Mouse (Mus musculus): ENCODE measurements at regions not wholly inside any gene's neighbourhood (a gene's known extent, or its start where the extent isn't known, plus 50 kb on each side); places are given as distances from the start of the nearest gene placed in this dataset.

DNA sequence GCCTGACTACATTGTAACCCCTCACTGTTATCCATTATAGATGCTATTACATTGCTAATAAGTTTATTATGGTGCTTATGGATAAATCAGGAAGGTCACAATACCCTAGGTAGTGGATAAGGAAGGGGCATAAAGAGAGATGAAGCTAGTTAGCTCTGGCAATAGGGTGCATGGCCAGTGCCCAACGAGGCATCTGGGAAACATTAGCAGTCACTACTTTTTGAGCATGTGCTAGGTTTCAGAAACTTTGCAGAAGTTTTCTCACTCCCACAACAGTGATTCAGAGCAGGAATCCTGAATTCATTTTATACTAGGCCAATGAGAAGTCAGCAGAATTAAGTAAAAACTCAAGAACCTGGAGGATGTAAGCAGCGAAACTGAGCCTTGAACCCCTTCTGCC, 294.7 kb downstream of the Plpp3 start:
- Histone ChIP-seq H3K27ac (ENCODE audit: low read length) (no peak overlapping the region), H3K9me3 (ENCODE audit: control insufficient read depth, low read length) (no peaks in the 10 kb centered on the region), H3K27me3 (ENCODE audit: control insufficient read depth, insufficient read depth, low read depth, low read length) (no peaks in the 10 kb centered on the region), H3K4me3 (ENCODE audit: low read length) (no peak overlapping the region), H3K4me1 (replicated peaks; ENCODE audit: control insufficient read depth, insufficient read depth, low read length) (no peaks in the 10 kb centered on the region), H3K4me2 (ENCODE audit: low read depth, low read length) (no peak overlapping the region), H3K36me3 (ENCODE audit: control insufficient read depth, insufficient read depth, low read length) (no peaks in the 10 kb centered on the region), H3K9ac (ENCODE audit: low read length) (no peak overlapping the region)
- ATAC-seq (ENCODE audit: low read depth): no peak
- 96% methylated on average over 2 of the region's 2 CpGs for WGBS

DNA sequence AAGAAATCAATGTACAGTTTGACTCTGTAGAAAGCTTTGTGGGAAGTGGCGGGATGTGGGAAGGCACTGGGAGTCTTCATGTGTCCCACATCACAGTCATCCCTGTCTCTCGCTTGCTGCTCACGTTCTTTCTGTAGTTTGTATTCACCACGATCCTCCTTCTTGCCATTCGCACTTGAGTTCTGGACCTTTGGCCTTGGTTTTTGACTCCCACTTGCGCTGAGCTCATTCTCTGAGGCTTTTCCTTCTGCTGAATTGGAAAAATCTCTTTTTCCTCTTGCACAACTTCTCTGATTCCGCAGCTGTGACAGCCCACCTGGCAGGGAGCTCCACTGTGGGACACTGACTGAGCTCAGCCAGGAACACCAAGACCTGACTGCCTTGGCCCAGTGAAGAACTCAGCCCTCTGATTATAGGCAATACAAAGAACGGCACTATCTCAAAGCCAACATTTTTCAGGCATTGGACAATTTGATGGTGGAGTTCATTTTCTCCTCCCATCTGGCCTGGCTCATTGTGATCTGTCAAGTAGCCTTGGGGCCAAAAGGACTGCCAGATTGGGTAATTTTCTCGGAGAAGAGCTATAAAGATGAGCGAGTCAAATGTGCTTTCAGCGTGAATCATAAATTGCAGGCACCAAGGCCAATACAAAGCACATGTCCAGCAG, 299.9 kb downstream of the Plpp3 start:
- Histone ChIP-seq H3K9ac (ENCODE audit: low read length) (no peak overlapping the region), H3K27ac (ENCODE audit: low read length) (no peak overlapping the region), H3K4me3 (ENCODE audit: low read length) (no peak overlapping the region), H3K4me1 (replicated peaks; ENCODE audit: control insufficient read depth, insufficient read depth, low read length) (no peaks in the 10 kb centered on the region), H3K27me3 (ENCODE audit: control insufficient read depth, insufficient read depth, low read depth, low read length) (no peaks in the 10 kb centered on the region), H3K9me3 (ENCODE audit: control insufficient read depth, low read length) (no peaks in the 10 kb centered on the region), H3K4me2 (ENCODE audit: low read depth, low read length) (no peak overlapping the region), H3K36me3 (ENCODE audit: control insufficient read depth, insufficient read depth, low read length) (no peaks in the 10 kb centered on the region)
- 60% methylated on average over 11 of the region's 11 CpGs for WGBS
- peak; percentile 34; the same call in 1 of the 2 replicates for ATAC-seq (ENCODE audit: low read depth)

DNA sequence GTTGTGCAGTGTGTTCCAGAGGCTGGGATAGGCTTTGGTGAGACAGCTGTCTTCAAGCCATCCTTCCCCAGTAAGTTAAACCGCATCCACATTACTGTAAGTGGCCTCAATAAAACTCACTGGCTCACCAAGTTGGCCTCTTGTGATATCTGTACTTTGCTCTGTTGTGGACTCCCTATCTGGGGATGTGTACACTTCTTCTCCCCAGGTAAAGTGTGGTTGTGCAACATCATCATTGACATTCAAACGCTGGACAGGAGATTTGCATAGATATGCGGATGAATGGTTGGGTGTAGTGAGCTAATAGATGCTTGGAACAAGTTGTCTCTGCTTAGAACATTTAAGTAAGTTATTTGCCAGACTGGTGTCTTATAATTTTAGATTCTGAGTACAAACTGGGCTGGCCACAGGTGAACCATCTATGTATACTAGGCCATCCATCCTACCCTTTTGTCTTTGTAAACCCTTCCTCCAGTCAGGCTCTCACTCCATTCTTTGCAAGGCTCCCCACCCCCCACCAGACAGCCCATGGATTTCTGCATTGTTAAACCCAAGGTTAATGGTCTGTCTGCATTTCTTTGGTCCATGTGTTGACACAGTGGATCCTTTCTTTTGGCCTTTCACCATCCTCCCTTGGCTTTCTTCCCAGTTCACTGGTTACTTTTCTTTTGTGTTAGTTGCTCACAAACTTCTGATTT, 303.0 kb downstream of the Plpp3 start:
- Histone ChIP-seq H3K4me1 (replicated peaks; ENCODE audit: control insufficient read depth, insufficient read depth, low read length) (no peaks in the 10 kb centered on the region), H3K9ac (ENCODE audit: low read length) (no peak overlapping the region), H3K36me3 (ENCODE audit: control insufficient read depth, insufficient read depth, low read length) (no peaks in the 10 kb centered on the region), H3K9me3 (ENCODE audit: control insufficient read depth, low read length) (no peaks in the 10 kb centered on the region), H3K27ac (ENCODE audit: low read length) (no peak overlapping the region), H3K4me3 (ENCODE audit: low read length) (no peak overlapping the region), H3K4me2 (ENCODE audit: low read depth, low read length) (no peak overlapping the region), H3K27me3 (ENCODE audit: control insufficient read depth, insufficient read depth, low read depth, low read length) (no peaks in the 10 kb centered on the region)
- no peak for ATAC-seq (ENCODE audit: low read depth)
- 81% methylated on average over 3 of the region's 3 CpGs for WGBS

DNA sequence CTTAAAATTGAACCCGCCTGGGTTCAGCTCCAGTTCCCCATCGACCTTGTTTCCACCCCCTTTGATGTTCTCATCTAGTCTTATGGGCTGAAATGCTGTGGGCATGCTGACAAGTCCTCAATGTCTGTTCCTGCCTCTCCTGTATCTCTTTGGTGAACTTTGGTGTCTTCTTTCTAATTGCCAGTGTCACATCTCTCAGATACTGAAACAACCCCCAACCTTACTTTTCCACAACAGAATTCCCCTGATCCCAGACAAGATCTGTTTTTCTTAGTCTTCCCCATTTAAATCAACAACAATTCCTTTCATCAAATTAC, 303.5 kb downstream of the Plpp3 start:
- no peak for ATAC-seq (ENCODE audit: low read depth)
- Histone ChIP-seq H3K27me3 (ENCODE audit: control insufficient read depth, insufficient read depth, low read depth, low read length) (no peaks in the 10 kb centered on the region), H3K36me3 (ENCODE audit: control insufficient read depth, insufficient read depth, low read length) (no peaks in the 10 kb centered on the region), H3K9ac (ENCODE audit: low read length) (no peak overlapping the region), H3K4me3 (ENCODE audit: low read length) (no peak overlapping the region), H3K27ac (ENCODE audit: low read length) (no peak overlapping the region), H3K4me1 (replicated peaks; ENCODE audit: control insufficient read depth, insufficient read depth, low read length) (no peaks in the 10 kb centered on the region), H3K4me2 (ENCODE audit: low read depth, low read length) (no peak overlapping the region), H3K9me3 (ENCODE audit: control insufficient read depth, low read length) (no peaks in the 10 kb centered on the region)
- 46% methylated on average over 2 of the region's 2 CpGs for WGBS

DNA sequence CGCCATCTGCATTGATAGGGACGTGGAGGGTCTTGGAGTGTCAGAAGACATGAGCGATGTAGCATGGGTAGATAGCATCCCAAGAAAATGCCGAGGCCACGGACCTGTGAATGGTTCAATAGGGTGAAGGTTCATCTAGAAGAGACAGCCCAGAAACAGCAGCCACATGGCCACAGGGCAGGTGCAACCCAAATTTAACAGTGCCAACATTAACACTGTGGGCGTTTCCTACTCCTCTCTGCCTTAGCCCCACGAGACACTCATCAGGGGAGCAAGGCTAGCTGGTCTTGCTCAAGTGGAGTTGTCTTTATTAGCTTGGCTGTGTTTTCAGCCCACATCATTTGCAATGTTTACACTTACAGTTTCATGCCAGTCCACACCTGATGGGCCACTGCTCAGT, 310.7 kb downstream of the Plpp3 start:
- Histone ChIP-seq H3K9ac (ENCODE audit: low read length) (no peak overlapping the region), H3K36me3 (ENCODE audit: control insufficient read depth, insufficient read depth, low read length) (no peaks in the 10 kb centered on the region), H3K4me2 (ENCODE audit: low read depth, low read length) (no peak overlapping the region), H3K9me3 (ENCODE audit: control insufficient read depth, low read length) (no peaks in the 10 kb centered on the region), H3K4me1 (replicated peaks; ENCODE audit: control insufficient read depth, insufficient read depth, low read length) (no peaks in the 10 kb centered on the region), H3K27me3 (ENCODE audit: control insufficient read depth, insufficient read depth, low read depth, low read length) (no peaks in the 10 kb centered on the region), H3K27ac (ENCODE audit: low read length) (no peak overlapping the region), H3K4me3 (ENCODE audit: low read length) (no peak overlapping the region)
- no peak for ATAC-seq (ENCODE audit: low read depth)
- WGBS: 87% methylated on average over 7 of the region's 7 CpGs

DNA sequence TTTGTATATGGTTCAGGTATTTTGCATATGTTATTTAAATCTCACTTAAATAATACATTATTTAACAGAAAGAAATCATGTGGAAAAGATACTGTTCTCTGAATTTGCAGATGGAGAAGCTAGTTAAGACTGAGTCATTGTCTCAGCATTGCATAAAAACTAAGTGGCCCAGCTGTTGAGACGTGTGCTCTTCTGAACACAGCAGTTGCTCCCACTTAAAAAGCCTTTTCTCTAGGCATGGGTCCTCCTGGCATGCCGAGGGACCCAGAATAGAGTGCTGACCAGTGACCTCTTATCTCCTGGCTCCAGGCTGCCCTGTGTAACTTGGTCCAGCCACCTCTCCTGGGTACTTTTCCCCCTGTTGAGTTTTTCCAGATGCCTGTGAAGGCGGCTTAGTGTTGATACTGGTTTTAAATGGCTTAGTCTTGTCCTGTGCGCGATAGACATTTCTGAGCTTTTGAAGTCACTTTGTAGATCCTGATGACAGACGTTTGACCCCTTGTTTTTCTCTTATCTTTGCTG, 312.2 kb downstream of the Plpp3 start:
- Histone ChIP-seq H3K27me3 (ENCODE audit: control insufficient read depth, insufficient read depth, low read depth, low read length) (no peaks in the 10 kb centered on the region), H3K4me2 (ENCODE audit: low read depth, low read length) (no peak overlapping the region), H3K9me3 (ENCODE audit: control insufficient read depth, low read length) (no peaks in the 10 kb centered on the region), H3K4me3 (ENCODE audit: low read length) (no peak overlapping the region), H3K27ac (ENCODE audit: low read length) (no peak overlapping the region), H3K9ac (ENCODE audit: low read length) (no peak overlapping the region), H3K36me3 (ENCODE audit: control insufficient read depth, insufficient read depth, low read length) (no peaks in the 10 kb centered on the region), H3K4me1 (replicated peaks; ENCODE audit: control insufficient read depth, insufficient read depth, low read length) (no peaks in the 10 kb centered on the region)
- ATAC-seq (ENCODE audit: low read depth): no peak
- WGBS: 57% methylated on average over 6 of the region's 6 CpGs

DNA sequence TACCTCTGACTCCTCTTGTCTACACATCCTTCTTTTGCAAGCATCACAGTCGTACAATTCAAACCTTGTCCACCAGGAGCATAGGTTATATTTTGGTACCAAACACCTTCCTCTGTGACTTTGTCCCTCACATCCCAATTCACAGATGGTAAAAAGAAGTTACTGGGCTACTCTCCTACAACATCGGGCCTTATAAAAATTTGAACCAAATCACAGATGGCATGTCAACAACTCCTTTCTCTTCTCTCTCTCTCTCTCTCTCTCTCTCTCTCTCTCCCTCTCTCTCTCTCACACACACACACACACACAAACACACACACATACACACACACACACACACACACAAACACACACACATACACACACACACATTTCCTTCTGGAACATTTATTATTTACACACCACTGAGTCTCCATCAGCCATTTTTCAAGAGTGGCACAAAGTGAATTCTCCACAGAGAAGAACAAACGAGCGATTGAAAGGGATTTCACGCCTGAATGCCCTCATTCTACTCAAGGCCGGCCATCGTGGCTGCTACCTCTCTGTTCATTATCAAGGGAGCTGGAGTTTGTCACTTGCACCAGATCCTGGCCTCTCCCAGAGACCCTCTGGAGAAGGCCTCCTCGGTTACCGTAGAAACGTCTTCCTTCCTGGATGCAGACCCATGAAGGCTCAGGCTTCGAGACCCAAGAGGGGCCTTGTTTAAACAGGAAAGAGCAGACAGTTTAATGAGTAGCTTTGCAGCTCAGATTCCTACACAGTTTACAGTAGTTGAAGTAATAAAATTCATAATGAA, 314.7 kb upstream of the Gm12728 start:
- Histone ChIP-seq H3K9ac (ENCODE audit: low read length) (no peak overlapping the region), H3K27ac (ENCODE audit: low read length) (no peak overlapping the region), H3K4me1 (replicated peaks; ENCODE audit: control insufficient read depth, insufficient read depth, low read length) (no peaks in the 10 kb centered on the region; the same call in 1 of the 2 replicates), H3K4me3 (ENCODE audit: low read length) (no peak overlapping the region), H3K9me3 (ENCODE audit: control insufficient read depth, low read length) (no peaks in the 10 kb centered on the region), H3K36me3 (ENCODE audit: control insufficient read depth, insufficient read depth, low read length) (no peaks in the 10 kb centered on the region), H3K4me2 (ENCODE audit: low read depth, low read length) (no peak overlapping the region), H3K27me3 (ENCODE audit: control insufficient read depth, insufficient read depth, low read depth, low read length) (no peaks in the 10 kb centered on the region)
- 43% methylated on average over 11 of the region's 11 CpGs for WGBS
- peak; percentile 20; the same call in 1 of the 2 replicates for ATAC-seq (ENCODE audit: low read depth)

DNA sequence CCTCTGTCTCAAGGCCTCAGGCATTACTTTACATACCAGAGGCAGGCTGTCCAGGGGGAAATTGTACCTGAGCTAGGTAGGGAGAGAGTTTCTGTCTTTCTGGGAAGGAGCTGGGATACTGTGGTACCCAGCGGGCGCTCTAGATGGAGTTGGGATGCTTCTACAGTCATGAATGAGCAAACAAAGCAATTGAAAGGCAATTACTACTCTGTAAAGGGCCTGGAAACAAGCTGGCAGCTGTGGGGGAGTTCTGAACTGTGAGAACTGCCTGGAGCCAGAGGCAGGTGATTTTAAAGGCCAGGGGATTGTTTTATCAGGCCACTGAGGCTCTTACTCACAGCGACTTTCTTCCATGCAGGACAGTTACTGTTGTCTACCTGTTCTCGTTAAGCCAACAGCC, 313.3 kb upstream of the Gm12728 start:
- Histone ChIP-seq H3K4me1 (replicated peaks; ENCODE audit: control insufficient read depth, insufficient read depth, low read length) (no peaks in the 10 kb centered on the region; the same call in 1 of the 2 replicates), H3K4me2 (ENCODE audit: low read depth, low read length) (no peak overlapping the region), H3K9ac (ENCODE audit: low read length) (no peak overlapping the region), H3K4me3 (ENCODE audit: low read length) (no peak overlapping the region), H3K27ac (ENCODE audit: low read length) (no peak overlapping the region), H3K9me3 (ENCODE audit: control insufficient read depth, low read length) (no peaks in the 10 kb centered on the region), H3K36me3 (ENCODE audit: control insufficient read depth, insufficient read depth, low read length) (no peaks in the 10 kb centered on the region), H3K27me3 (ENCODE audit: control insufficient read depth, insufficient read depth, low read depth, low read length) (no peaks in the 10 kb centered on the region)
- ATAC-seq (ENCODE audit: low read depth): no peak
- WGBS: 82% methylated on average over 4 of the region's 4 CpGs

DNA sequence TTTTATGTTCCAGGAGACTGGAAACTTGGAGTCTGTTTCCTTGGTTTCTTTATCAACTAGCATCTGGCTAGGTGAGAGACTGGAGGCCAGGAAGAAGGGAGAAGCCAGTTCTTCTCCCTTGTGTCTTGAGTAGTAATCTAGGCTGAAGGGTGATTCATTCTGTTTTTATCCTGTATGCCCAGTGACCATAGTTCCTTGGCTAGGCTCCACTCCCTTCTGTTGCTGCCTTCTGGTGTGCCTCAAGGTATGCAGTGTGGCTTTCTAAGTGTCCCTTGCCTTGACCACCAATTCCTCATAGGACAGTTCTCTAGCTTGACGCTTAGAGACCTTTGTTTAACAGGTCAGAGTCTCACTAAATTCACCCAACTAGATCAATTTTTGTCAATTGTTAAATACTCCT, 303.3 kb upstream of the Gm12728 start:
- H3K9me3 ChIP-seq (ENCODE audit: control insufficient read depth, low read length): no peaks in the 10 kb centered on the region
- H3K4me1 ChIP-seq (replicated peaks; ENCODE audit: control insufficient read depth, insufficient read depth, low read length): no peaks in the 10 kb centered on the region
- 90% methylated on average over 1 of the region's 1 CpGs for WGBS

More for the DNA sequence above, 303.3 kb upstream of the Gm12728 start:
- H3K27me3 ChIP-seq (ENCODE audit: control insufficient read depth, insufficient read depth, low read depth, low read length): no peaks in the 10 kb centered on the region
- no peak overlapping the region for H3K4me2 ChIP-seq (ENCODE audit: low read depth, low read length)
- H3K36me3 ChIP-seq (ENCODE audit: control insufficient read depth, insufficient read depth, low read length): no peaks in the 10 kb centered on the region
- no peak overlapping the region for H3K27ac ChIP-seq (ENCODE audit: low read length)
- ATAC-seq (ENCODE audit: low read depth): no peak
- no peak overlapping the region for H3K4me3 ChIP-seq (ENCODE audit: low read length)
- H3K9ac ChIP-seq (ENCODE audit: low read length): no peak overlapping the region
